Mouse (Mus musculus): ENCODE data around the gene 9530068E07Rik. TPM values are rescaled to one million over a fixed set of nuclear protein-coding genes. Genes with fewer than 3 reads are reported as not detected.

The 9530068E07Rik gene
- polyA plus RNA-seq, 1 experiment from 2014 or later, result 205 TPM

- Histone ChIP-seq H3K4me3 (ENCODE audit: low read length) (no peak overlapping the region), H3K9ac (ENCODE audit: low read length) (no peak overlapping the region), H3K36me3 (ENCODE audit: control insufficient read depth, insufficient read depth) (peaks cover 3% of the 10 kb centered on the region), H3K4me2 (ENCODE audit: low read depth, low read length) (no peak overlapping the region), H3K4me1 (ENCODE audit: control insufficient read depth, insufficient read depth, low read length) (peaks cover 62% of the 10 kb centered on the region), H3K9me3 (replicated peaks; ENCODE audit: control insufficient read depth, low read length) (no peaks in the 10 kb centered on the region), H3K27ac (ENCODE audit: low read length) (peak overlapping the region; percentile 89; the same call in 1 of the 2 replicates), H3K27me3 (ENCODE audit: control insufficient read depth, insufficient read depth, low read length) (no peaks in the 10 kb centered on the region)
- WGBS, result 79% methylated on average over 9 of the region's 9 CpGs
- ATAC-seq (replicated peaks; ENCODE audit: extremely low read depth, insufficient read depth, low FRiP score), result no peak
These were observed 26.7 kb upstream of the 9530068E07Rik start for GRCm38 (mm10) chr11:52369252-52370134.

GRCm38 (mm10) chr11:52370135-52370452 lies 26.1 kb upstream of the 9530068E07Rik start:
- Histone ChIP-seq H3K27me3 (ENCODE audit: control insufficient read depth, insufficient read depth, low read length) (no peaks in the 10 kb centered on the region), H3K4me3 (ENCODE audit: low read length) (no peak overlapping the region), H3K27ac (ENCODE audit: low read length) (peak overlapping the region; percentile 89), H3K9ac (ENCODE audit: low read length) (no peak overlapping the region), H3K4me2 (ENCODE audit: low read depth, low read length) (peak overlapping the region; percentile 1; the same call in 1 of the 2 replicates), H3K4me1 (ENCODE audit: control insufficient read depth, insufficient read depth, low read length) (peaks cover 60% of the 10 kb centered on the region), H3K36me3 (ENCODE audit: control insufficient read depth, insufficient read depth) (peaks cover 9% of the 10 kb centered on the region), H3K9me3 (replicated peaks; ENCODE audit: control insufficient read depth, low read length) (no peaks in the 10 kb centered on the region)
- ATAC-seq (replicated peaks; ENCODE audit: extremely low read depth, insufficient read depth, low FRiP score), result no peak
- 96% methylated on average over 2 of the region's 2 CpGs for WGBS

- Histone ChIP-seq H3K4me2 (ENCODE audit: low read depth, low read length) (peak overlapping the region; percentile 1; the same call in 1 of the 2 replicates), H3K9ac (ENCODE audit: low read length) (no peak overlapping the region), H3K27ac (ENCODE audit: low read length) (peak overlapping the region; percentile 89), H3K4me3 (ENCODE audit: low read length) (0 out of 2 replicates have a peak overlapping the region, but pooled peaks have one; percentile 6), H3K4me1 (ENCODE audit: control insufficient read depth, insufficient read depth, low read length) (peaks cover 56% of the 10 kb centered on the region), H3K36me3 (ENCODE audit: control insufficient read depth, insufficient read depth) (peaks cover 13% of the 10 kb centered on the region), H3K9me3 (replicated peaks; ENCODE audit: control insufficient read depth, low read length) (no peaks in the 10 kb centered on the region), H3K27me3 (ENCODE audit: control insufficient read depth, insufficient read depth, low read length) (no peaks in the 10 kb centered on the region)
- 13% methylated on average over 2 of the region's 2 CpGs for WGBS
- peak; percentile 74 for ATAC-seq (replicated peaks; ENCODE audit: extremely low read depth, insufficient read depth, low FRiP score)
These were observed 25.7 kb upstream of the 9530068E07Rik start for GRCm38 (mm10) chr11:52370538-52370937.

- no peaks in the 10 kb centered on the region for H3K27me3 ChIP-seq (ENCODE audit: control insufficient read depth, insufficient read depth, low read length)
- H3K4me1 ChIP-seq (ENCODE audit: control insufficient read depth, insufficient read depth, low read length), result peaks cover 29% of the 10 kb centered on the region
- no peaks in the 10 kb centered on the region for H3K9me3 ChIP-seq (replicated peaks; ENCODE audit: control insufficient read depth, low read length)
- peaks cover 26% of the 10 kb centered on the region for H3K36me3 ChIP-seq (ENCODE audit: control insufficient read depth, insufficient read depth)
- no peak overlapping the region for H3K4me2 ChIP-seq (ENCODE audit: low read depth, low read length)
- no peak for ATAC-seq (replicated peaks; ENCODE audit: extremely low read depth, insufficient read depth, low FRiP score)
- H3K9ac ChIP-seq (ENCODE audit: low read length), result no peak overlapping the region
- 82% methylated on average over 7 of the region's 7 CpGs for WGBS
- no peak overlapping the region for H3K27ac ChIP-seq (ENCODE audit: low read length)
- H3K4me3 ChIP-seq (ENCODE audit: low read length), result no peak overlapping the region
These were observed 22.4 kb upstream of the 9530068E07Rik start for GRCm38 (mm10) chr11:52373841-52374240.

- H3K4me3 ChIP-seq (ENCODE audit: low read length), result no peak overlapping the region
- peak; percentile 52; the same call in 1 of the 2 replicates for ATAC-seq (replicated peaks; ENCODE audit: extremely low read depth, insufficient read depth, low FRiP score)
- peaks cover 29% of the 10 kb centered on the region for H3K4me1 ChIP-seq (ENCODE audit: control insufficient read depth, insufficient read depth, low read length)
- no peak overlapping the region for H3K4me2 ChIP-seq (ENCODE audit: low read depth, low read length)
- H3K9ac ChIP-seq (ENCODE audit: low read length), result no peak overlapping the region
- H3K9me3 ChIP-seq (replicated peaks; ENCODE audit: control insufficient read depth, low read length), result no peaks in the 10 kb centered on the region
- H3K27me3 ChIP-seq (ENCODE audit: control insufficient read depth, insufficient read depth, low read length), result no peaks in the 10 kb centered on the region
- H3K27ac ChIP-seq (ENCODE audit: low read length), result peak overlapping the region; percentile 24
- 54% methylated on average over 6 of the region's 6 CpGs for WGBS
- peaks cover 29% of the 10 kb centered on the region for H3K36me3 ChIP-seq (ENCODE audit: control insufficient read depth, insufficient read depth)
These were observed 21.9 kb upstream of the 9530068E07Rik start for GRCm38 (mm10) chr11:52374340-52374739.

GRCm38 (mm10) chr11:52377579-52377978 lies 18.6 kb upstream of the 9530068E07Rik start:
- peak overlapping the region; percentile 53 for H3K27ac ChIP-seq (ENCODE audit: low read length)

GRCm38 (mm10) chr11:52379241-52379640 lies 17.0 kb upstream of the 9530068E07Rik start:
- Histone ChIP-seq H3K4me2 (ENCODE audit: low read depth, low read length) (no peak overlapping the region), H3K27me3 (ENCODE audit: control insufficient read depth, insufficient read depth, low read length) (no peaks in the 10 kb centered on the region), H3K9ac (ENCODE audit: low read length) (no peak overlapping the region), H3K4me3 (ENCODE audit: low read length) (no peak overlapping the region), H3K4me1 (ENCODE audit: control insufficient read depth, insufficient read depth, low read length) (peaks cover 5% of the 10 kb centered on the region), H3K27ac (ENCODE audit: low read length) (no peak overlapping the region), H3K36me3 (ENCODE audit: control insufficient read depth, insufficient read depth) (peaks cover 65% of the 10 kb centered on the region), H3K9me3 (replicated peaks; ENCODE audit: control insufficient read depth, low read length) (no peaks in the 10 kb centered on the region)
- 81% methylated on average over 3 of the region's 3 CpGs for WGBS
- no peak for ATAC-seq (replicated peaks; ENCODE audit: extremely low read depth, insufficient read depth, low FRiP score)

More at GRCm38 (mm10) chr11:52377579-52377978, 18.6 kb upstream of the 9530068E07Rik start:
- H3K27me3 ChIP-seq (ENCODE audit: control insufficient read depth, insufficient read depth, low read length), result no peaks in the 10 kb centered on the region
- peaks cover 8% of the 10 kb centered on the region for H3K4me1 ChIP-seq (ENCODE audit: control insufficient read depth, insufficient read depth, low read length)
- WGBS, result 68% methylated on average over 4 of the region's 4 CpGs
- no peak overlapping the region for H3K4me2 ChIP-seq (ENCODE audit: low read depth, low read length)
- H3K36me3 ChIP-seq (ENCODE audit: control insufficient read depth, insufficient read depth), result peaks cover 49% of the 10 kb centered on the region
- H3K9me3 ChIP-seq (replicated peaks; ENCODE audit: control insufficient read depth, low read length), result no peaks in the 10 kb centered on the region
- no peak overlapping the region for H3K4me3 ChIP-seq (ENCODE audit: low read length)
- ATAC-seq (replicated peaks; ENCODE audit: extremely low read depth, insufficient read depth, low FRiP score), result no peak
- no peak overlapping the region for H3K9ac ChIP-seq (ENCODE audit: low read length)

GRCm38 (mm10) chr11:52383741-52384140 lies 12.5 kb upstream of the 9530068E07Rik start:
- ATAC-seq (replicated peaks; ENCODE audit: extremely low read depth, insufficient read depth, low FRiP score), result no peak
- Histone ChIP-seq H3K36me3 (ENCODE audit: control insufficient read depth, insufficient read depth) (peaks cover 79% of the 10 kb centered on the region), H3K4me2 (ENCODE audit: low read depth, low read length) (no peak overlapping the region), H3K9ac (ENCODE audit: low read length) (no peak overlapping the region), H3K27ac (ENCODE audit: low read length) (no peak overlapping the region), H3K27me3 (ENCODE audit: control insufficient read depth, insufficient read depth, low read length) (no peaks in the 10 kb centered on the region), H3K9me3 (replicated peaks; ENCODE audit: control insufficient read depth, low read length) (no peaks in the 10 kb centered on the region), H3K4me3 (ENCODE audit: low read length) (no peak overlapping the region), H3K4me1 (ENCODE audit: control insufficient read depth, insufficient read depth, low read length) (no peaks in the 10 kb centered on the region)
- WGBS, result 92% methylated on average over 14 of the region's 14 CpGs

GRCm38 (mm10) chr11:52384667-52385066 lies 11.6 kb upstream of the 9530068E07Rik start:
- Histone ChIP-seq H3K4me3 (ENCODE audit: low read length) (no peak overlapping the region), H3K27ac (ENCODE audit: low read length) (no peak overlapping the region), H3K4me2 (ENCODE audit: low read depth, low read length) (no peak overlapping the region), H3K4me1 (ENCODE audit: control insufficient read depth, insufficient read depth, low read length) (no peaks in the 10 kb centered on the region), H3K27me3 (ENCODE audit: control insufficient read depth, insufficient read depth, low read length) (no peaks in the 10 kb centered on the region), H3K9me3 (replicated peaks; ENCODE audit: control insufficient read depth, low read length) (no peaks in the 10 kb centered on the region), H3K9ac (ENCODE audit: low read length) (no peak overlapping the region), H3K36me3 (ENCODE audit: control insufficient read depth, insufficient read depth) (peaks cover 74% of the 10 kb centered on the region)
- WGBS, result 48% methylated on average over 3 of the region's 3 CpGs
- no peak for ATAC-seq (replicated peaks; ENCODE audit: extremely low read depth, insufficient read depth, low FRiP score)

Measured in heart, embryonic 16.5 days (tissue).